Mouse (Mus musculus) neural tube, embryonic 15.5 days (tissue): Measurements from ENCODE around the gene Dgkg. TPM values are rescaled to one million over a fixed set of nuclear protein-coding genes. Genes with fewer than 3 reads are reported as not detected.

Experiments
- ATAC-seq: fragments of 200-750 bp; cut with Nextera tagmentation; 2 replicates; pipeline ENCODE4 v1.8.0; 2017; ENCODE audit warnings: mild to moderate bottlenecking, moderate TSS enrichment, moderate library complexity; ENCODE audit not compliant: low FRiP score
- H3K27ac ChIP-seq: fragments of 300-500 bp; sonication (generic); replicated peaks from 2 replicates; pipeline ENCODE4 v1.5.1; 2015; ENCODE audit warnings: mild to moderate bottlenecking, inconsistent platforms
- H3K27me3 ChIP-seq: fragments of 300-500 bp; sonication (generic); replicated peaks from 2 replicates; pipeline ENCODE4 v1.6.1; 2015; ENCODE audit warnings: inconsistent platforms
- H3K36me3 ChIP-seq: fragments of 300-500 bp; sonication (generic); 2 replicates; pipeline ENCODE4 v1.6.1; 2015; ENCODE audit warnings: inconsistent platforms
- H3K4me1 ChIP-seq: fragments of 300-500 bp; sonication (generic); 2 replicates; pipeline ENCODE4 v1.6.1; 2015; ENCODE audit warnings: inconsistent platforms
- H3K4me2 ChIP-seq: fragments of 300-500 bp; sonication (generic); 2 replicates; pipeline ENCODE4 v1.6.1; 2015; ENCODE audit warnings: inconsistent platforms, mild to moderate bottlenecking, moderate library complexity
- H3K4me3 ChIP-seq: fragments of 300-500 bp; sonication (generic); replicated peaks from 2 replicates; pipeline ENCODE4 v1.5.1; 2015; ENCODE audit warnings: mild to moderate bottlenecking, inconsistent platforms
- H3K9ac ChIP-seq: fragments of 300-500 bp; sonication (generic); replicated peaks from 2 replicates; pipeline ENCODE4 v1.6.1; 2015; ENCODE audit warnings: mild to moderate bottlenecking, inconsistent platforms
- H3K9me3 ChIP-seq: fragments of 300-500 bp; sonication (generic); replicated peaks from 2 replicates; pipeline ENCODE4 v1.6.1; 2016; ENCODE audit warnings: inconsistent platforms
- WGBS: fragments of 180-500 bp; shearing (Covaris S2); methylation state at CpG from one replicate; pipeline ENCODE4 v1.1.7; 2015; ENCODE audit warnings: mixed read lengths; 5-methylcytosine and 5-hydroxymethylcytosine counted together
- polyA plus RNA-seq: library from polyadenylated mRNA; unstranded; fragments of >200 nt; fragmentation: Nextera tagmentation; extraction: Ambion mirVana; gene quantifications from 2 replicates; pipeline ENCODE4 v1.2.1, GENCODE M21; 2015

Dgkg gene
- polyA plus RNA-seq, 1 experiment from 2014 or later = 4.9 TPM

GRCm38 (mm10) chr16:22618424-22619056 lies 38.5 kb downstream of the Dgkg start:
- ATAC-seq = no peak
- Histone ChIP-seq H3K27ac (no peak overlapping the region), H3K36me3 (no peaks in the 10 kb centered on the region), H3K4me3 (no peak overlapping the region), H3K9ac (no peak overlapping the region), H3K4me1 (no peaks in the 10 kb centered on the region), H3K27me3 (no peaks in the 10 kb centered on the region), H3K4me2 (no peak overlapping the region), H3K9me3 (no peaks in the 10 kb centered on the region)
- 73% methylated on average over 8 of the region's 8 CpGs for WGBS

GRCm38 (mm10) chr16:22615805-22616204 lies 41.2 kb downstream of the Dgkg start:
- 91% methylated on average over 4 of the region's 4 CpGs for WGBS
- H3K4me3 ChIP-seq = no peak overlapping the region
- H3K27ac ChIP-seq = no peak overlapping the region
- H3K9me3 ChIP-seq = no peaks in the 10 kb centered on the region
- no peak for ATAC-seq
- H3K27me3 ChIP-seq = no peaks in the 10 kb centered on the region
- H3K36me3 ChIP-seq = no peaks in the 10 kb centered on the region
- H3K4me1 ChIP-seq = no peaks in the 10 kb centered on the region
- H3K9ac ChIP-seq = no peak overlapping the region
- H3K4me2 ChIP-seq = no peak overlapping the region

- no peak overlapping the region for H3K9ac ChIP-seq
- no peaks in the 10 kb centered on the region for H3K27me3 ChIP-seq
- H3K36me3 ChIP-seq = no peaks in the 10 kb centered on the region
- H3K4me3 ChIP-seq = no peak overlapping the region
- no peak; the same call in 1 of the 2 replicates for ATAC-seq
- no peak overlapping the region for H3K4me2 ChIP-seq
- no peaks in the 10 kb centered on the region for H3K9me3 ChIP-seq
- no peaks in the 10 kb centered on the region for H3K4me1 ChIP-seq
- WGBS = 65% methylated on average over 9 of the region's 9 CpGs
- no peak overlapping the region for H3K27ac ChIP-seq
These were observed 43.6 kb downstream of the Dgkg start for GRCm38 (mm10) chr16:22613186-22614073.

GRCm38 (mm10) chr16:22608046-22608445 lies 49.0 kb downstream of the Dgkg start:
- no peak for ATAC-seq
- Histone ChIP-seq H3K4me1 (no peaks in the 10 kb centered on the region), H3K9ac (no peak overlapping the region), H3K9me3 (no peaks in the 10 kb centered on the region), H3K4me3 (no peak overlapping the region), H3K27me3 (no peaks in the 10 kb centered on the region), H3K4me2 (no peak overlapping the region), H3K36me3 (no peaks in the 10 kb centered on the region), H3K27ac (no peak overlapping the region)
- WGBS = 50% methylated on average over 6 of the region's 6 CpGs

GRCm38 (mm10) chr16:22606989-22607388 lies 50.0 kb downstream of the Dgkg start:
- no peak for ATAC-seq
- no peaks in the 10 kb centered on the region for H3K36me3 ChIP-seq

GRCm38 (mm10) chr16:22602399-22602798 lies 54.6 kb downstream of the Dgkg start:
- H3K27ac ChIP-seq = no peak overlapping the region
- ATAC-seq = no peak
- no peak overlapping the region for H3K4me2 ChIP-seq
- no peaks in the 10 kb centered on the region for H3K27me3 ChIP-seq
- no peaks in the 10 kb centered on the region for H3K4me1 ChIP-seq
- no peaks in the 10 kb centered on the region for H3K9me3 ChIP-seq
- H3K36me3 ChIP-seq = no peaks in the 10 kb centered on the region
- no peak overlapping the region for H3K4me3 ChIP-seq
- no peak overlapping the region for H3K9ac ChIP-seq
- 85% methylated on average over 9 of the region's 9 CpGs for WGBS

More at GRCm38 (mm10) chr16:22606989-22607388, 50.0 kb downstream of the Dgkg start:
- no peaks in the 10 kb centered on the region for H3K4me1 ChIP-seq
- no peak overlapping the region for H3K27ac ChIP-seq
- H3K4me2 ChIP-seq = no peak overlapping the region
- WGBS = 91% methylated on average over 4 of the region's 4 CpGs
- no peaks in the 10 kb centered on the region for H3K9me3 ChIP-seq
- no peak overlapping the region for H3K4me3 ChIP-seq
- no peaks in the 10 kb centered on the region for H3K27me3 ChIP-seq
- no peak overlapping the region for H3K9ac ChIP-seq

- H3K4me1 ChIP-seq = no peaks in the 10 kb centered on the region
- H3K27me3 ChIP-seq = no peaks in the 10 kb centered on the region
- no peak overlapping the region for H3K27ac ChIP-seq
- no peak overlapping the region for H3K4me3 ChIP-seq
- H3K4me2 ChIP-seq = no peak overlapping the region
- no peak for ATAC-seq
- no peak overlapping the region for H3K9ac ChIP-seq
- 89% methylated on average over 3 of the region's 3 CpGs for WGBS
- no peaks in the 10 kb centered on the region for H3K36me3 ChIP-seq
- H3K9me3 ChIP-seq = no peaks in the 10 kb centered on the region
These were observed 55.3 kb downstream of the Dgkg start for GRCm38 (mm10) chr16:22601756-22602155.

GRCm38 (mm10) chr16:22600108-22600699 lies 56.8 kb downstream of the Dgkg start:
- Histone ChIP-seq H3K4me2 (no peak overlapping the region), H3K4me1 (no peaks in the 10 kb centered on the region), H3K9ac (no peak overlapping the region), H3K27ac (no peak overlapping the region), H3K4me3 (no peak overlapping the region), H3K36me3 (no peaks in the 10 kb centered on the region), H3K27me3 (no peaks in the 10 kb centered on the region), H3K9me3 (no peaks in the 10 kb centered on the region)
- no peak for ATAC-seq
- WGBS = 91% methylated on average over 4 of the region's 4 CpGs

GRCm38 (mm10) chr16:22598741-22599140 lies 58.3 kb downstream of the Dgkg start:
- H3K4me2 ChIP-seq = no peak overlapping the region
- no peaks in the 10 kb centered on the region for H3K4me1 ChIP-seq
- no peaks in the 10 kb centered on the region for H3K36me3 ChIP-seq
- H3K27me3 ChIP-seq = no peaks in the 10 kb centered on the region
- no peaks in the 10 kb centered on the region for H3K9me3 ChIP-seq
- no peak overlapping the region for H3K4me3 ChIP-seq
- no peak for ATAC-seq
- no peak overlapping the region for H3K27ac ChIP-seq
- WGBS = 85% methylated on average over 6 of the region's 6 CpGs
- no peak overlapping the region for H3K9ac ChIP-seq

GRCm38 (mm10) chr16:22596394-22596793 lies 60.6 kb downstream of the Dgkg start:
- Histone ChIP-seq H3K4me1 (no peaks in the 10 kb centered on the region), H3K27me3 (no peaks in the 10 kb centered on the region), H3K4me3 (no peak overlapping the region), H3K9me3 (no peaks in the 10 kb centered on the region), H3K27ac (no peak overlapping the region), H3K9ac (no peak overlapping the region), H3K36me3 (no peaks in the 10 kb centered on the region), H3K4me2 (no peak overlapping the region)
- WGBS = 87% methylated on average over 1 of the region's 1 CpGs
- no peak for ATAC-seq

GRCm38 (mm10) chr16:22593907-22594306 lies 63.1 kb downstream of the Dgkg start:
- H3K9me3 ChIP-seq = no peaks in the 10 kb centered on the region
- WGBS = 97% methylated on average over 2 of the region's 2 CpGs
- H3K27me3 ChIP-seq = no peaks in the 10 kb centered on the region
- no peak overlapping the region for H3K4me3 ChIP-seq
- H3K27ac ChIP-seq = no peak overlapping the region
- H3K4me1 ChIP-seq = no peaks in the 10 kb centered on the region
- H3K9ac ChIP-seq = no peak overlapping the region
- no peaks in the 10 kb centered on the region for H3K36me3 ChIP-seq
- H3K4me2 ChIP-seq = no peak overlapping the region
- no peak for ATAC-seq

GRCm38 (mm10) chr16:22589619-22590018 lies 67.4 kb downstream of the Dgkg start:
- ATAC-seq = no peak
- H3K4me2 ChIP-seq = no peak overlapping the region
- H3K27ac ChIP-seq = no peak overlapping the region
- no peaks in the 10 kb centered on the region for H3K36me3 ChIP-seq
- H3K4me1 ChIP-seq = no peaks in the 10 kb centered on the region
- H3K9me3 ChIP-seq = no peaks in the 10 kb centered on the region
- H3K4me3 ChIP-seq = no peak overlapping the region
- no peak overlapping the region for H3K9ac ChIP-seq
- H3K27me3 ChIP-seq = no peaks in the 10 kb centered on the region
- WGBS = 85% methylated on average over 5 of the region's 5 CpGs
